Mouse (Mus musculus): ENCODE results near the gene Plcg2. TPM values are rescaled to one million over a fixed set of nuclear protein-coding genes. Genes with fewer than 3 reads are reported as not detected.

Gene Plcg2
- polyA plus RNA-seq, 1 experiment from 2014 or later: 3.5 TPM

DNA sequence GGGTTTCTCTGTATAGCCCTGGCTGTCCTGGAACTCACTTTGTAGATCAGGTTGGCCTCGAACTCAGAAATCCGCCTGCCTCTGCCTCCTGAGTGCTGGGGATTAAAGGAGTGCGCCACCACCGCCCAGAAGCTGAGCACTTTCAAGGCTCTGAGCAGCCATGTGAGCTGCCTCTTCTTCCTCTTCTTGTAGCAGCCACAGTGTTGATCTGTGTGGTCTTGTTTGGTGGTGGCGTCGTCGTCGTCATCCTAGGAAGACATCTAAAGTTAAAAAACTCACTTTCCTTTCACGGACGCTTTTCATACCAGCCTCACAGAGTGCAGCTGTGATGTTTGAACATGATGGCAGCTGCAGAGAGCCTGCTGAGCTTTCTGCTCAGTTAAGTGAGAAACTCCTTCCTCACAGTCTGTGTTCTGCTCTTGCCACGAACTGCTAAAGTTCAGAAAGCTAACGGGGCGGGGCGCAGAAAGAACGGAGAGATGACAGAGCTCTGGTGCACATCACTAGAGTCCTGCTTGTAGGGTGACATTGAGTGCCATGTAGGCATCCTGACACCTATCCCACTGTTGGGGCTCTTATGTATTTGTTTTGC lies 34.4 kb downstream of the Plcg2 start:
- ATAC-seq: no peak
- 78% methylated on average over 15 of the region's 15 CpGs for WGBS
- H3K4me1 ChIP-seq (ENCODE audit: insufficient read depth, low read depth, low read length): no peaks in the 10 kb centered on the region
- H3K27me3 ChIP-seq (replicated peaks; ENCODE audit: insufficient read depth, low read length): no peaks in the 10 kb centered on the region
- no peak for DNase-seq (ENCODE audit: low spot score)
- H3K27ac ChIP-seq (ENCODE audit: low read length): no peak overlapping the region
- H3K9ac ChIP-seq (replicated peaks; ENCODE audit: low read depth): no peak overlapping the region
- no peaks in the 10 kb centered on the region for H3K36me3 ChIP-seq (ENCODE audit: insufficient read depth, low read length)
- TF ChIP-seq EP300 (IDR thresholded peaks at IDR 0.05) (no peak), CTCF (IDR thresholded peaks at IDR 0.05) (no peak)
- no peak overlapping the region for H3K4me3 ChIP-seq (ENCODE audit: low read depth, low read length)
- no peaks in the 10 kb centered on the region for H3K9me3 ChIP-seq (ENCODE audit: low read length)
- H3K4me2 ChIP-seq (replicated peaks; ENCODE audit: low read depth, low read length): no peak overlapping the region

DNA sequence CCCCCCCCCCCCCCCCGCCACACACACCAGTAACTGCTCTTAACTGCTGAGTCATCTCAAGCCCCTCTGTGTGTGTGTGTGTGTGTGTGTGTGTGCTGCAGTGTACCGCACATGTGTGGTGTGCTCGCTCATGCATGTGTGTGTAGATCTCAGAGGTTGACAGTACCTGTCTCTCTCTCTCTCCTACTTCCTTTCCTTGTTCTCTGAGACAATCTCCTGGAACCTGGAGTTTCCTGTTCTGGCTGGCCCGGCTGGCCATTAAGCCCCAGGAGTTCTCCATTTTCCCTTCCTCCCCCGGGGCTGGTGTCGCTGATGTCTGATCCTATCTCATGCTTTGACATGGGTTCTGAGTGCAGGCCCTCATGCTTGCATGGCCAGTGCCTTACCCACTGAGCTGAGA lies 38.8 kb downstream of the Plcg2 start:
- TF ChIP-seq CTCF (IDR thresholded peaks at IDR 0.05) (no peak), EP300 (IDR thresholded peaks at IDR 0.05) (no peak)
- H3K9ac ChIP-seq (replicated peaks; ENCODE audit: low read depth): no peak overlapping the region
- no peaks in the 10 kb centered on the region for H3K27me3 ChIP-seq (replicated peaks; ENCODE audit: insufficient read depth, low read length)
- H3K4me3 ChIP-seq (ENCODE audit: low read depth, low read length): no peak overlapping the region
- no peak overlapping the region for H3K27ac ChIP-seq (ENCODE audit: low read length)
- 52% methylated on average over 5 of the region's 6 CpGs for WGBS
- no peak for DNase-seq (ENCODE audit: low spot score)
- no peaks in the 10 kb centered on the region for H3K9me3 ChIP-seq (ENCODE audit: low read length)
- no peaks in the 10 kb centered on the region for H3K4me1 ChIP-seq (ENCODE audit: insufficient read depth, low read depth, low read length)
- H3K36me3 ChIP-seq (ENCODE audit: insufficient read depth, low read length): no peaks in the 10 kb centered on the region
- H3K4me2 ChIP-seq (replicated peaks; ENCODE audit: low read depth, low read length): no peak overlapping the region
- ATAC-seq: no peak

DNA sequence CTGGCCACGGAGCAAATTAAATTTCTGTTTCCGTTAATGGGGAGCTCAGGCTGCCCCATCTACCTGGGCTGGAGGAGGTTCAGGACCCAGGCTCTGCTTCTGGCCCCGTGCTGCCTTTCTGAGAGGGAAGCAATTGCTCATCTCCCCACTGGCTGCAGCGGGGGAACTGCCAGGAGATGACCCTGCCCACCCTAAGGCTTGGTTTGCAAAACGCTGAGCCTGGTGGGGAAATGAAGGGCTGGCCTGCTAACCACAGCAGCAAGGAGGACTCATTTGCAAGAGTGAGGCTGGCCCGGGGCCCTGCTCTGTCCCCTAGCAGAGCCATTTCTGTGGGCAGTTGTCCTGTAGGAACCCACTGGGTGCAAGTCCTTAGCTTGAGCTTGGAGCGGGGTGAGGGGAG lies 39.7 kb downstream of the Plcg2 start:
- no peak overlapping the region for H3K9ac ChIP-seq (replicated peaks; ENCODE audit: low read depth)
- no peak for ATAC-seq
- WGBS: 63% methylated on average over 7 of the region's 7 CpGs

DNA sequence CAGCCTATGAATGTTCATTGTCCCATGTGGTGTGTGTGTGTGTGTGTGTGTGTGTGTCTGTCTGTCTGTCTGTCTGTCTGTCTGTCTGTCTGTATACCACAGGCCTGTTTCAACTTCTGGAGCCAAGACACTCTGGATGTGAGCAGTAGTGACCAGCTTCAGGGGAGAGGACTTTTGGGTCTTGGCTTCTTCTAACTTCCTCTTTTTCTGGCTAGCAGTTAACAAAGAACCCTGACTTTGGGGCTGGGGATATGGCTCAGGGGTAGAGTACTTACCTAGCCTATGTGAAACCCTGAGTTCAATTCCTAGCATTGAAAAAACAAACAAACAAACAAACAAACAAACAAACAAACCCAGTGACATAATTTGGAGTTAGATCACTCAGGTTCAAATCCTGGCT lies 44.9 kb downstream of the Plcg2 start:
- no peak for ATAC-seq
- TF ChIP-seq CTCF (IDR thresholded peaks at IDR 0.05) (no peak), EP300 (IDR thresholded peaks at IDR 0.05) (no peak)

More for the DNA sequence above, 39.7 kb downstream of the Plcg2 start:
- no peak overlapping the region for H3K27ac ChIP-seq (ENCODE audit: low read length)
- H3K9me3 ChIP-seq (ENCODE audit: low read length): no peaks in the 10 kb centered on the region
- DNase-seq (ENCODE audit: low spot score): no peak
- H3K27me3 ChIP-seq (replicated peaks; ENCODE audit: insufficient read depth, low read length): no peaks in the 10 kb centered on the region
- H3K4me2 ChIP-seq (replicated peaks; ENCODE audit: low read depth, low read length): no peak overlapping the region
- H3K36me3 ChIP-seq (ENCODE audit: insufficient read depth, low read length): no peaks in the 10 kb centered on the region
- no peak overlapping the region for H3K4me3 ChIP-seq (ENCODE audit: low read depth, low read length)
- no peaks in the 10 kb centered on the region for H3K4me1 ChIP-seq (ENCODE audit: insufficient read depth, low read depth, low read length)
- no peak for TF ChIP-seq EP300 (IDR thresholded peaks at IDR 0.05)

DNA sequence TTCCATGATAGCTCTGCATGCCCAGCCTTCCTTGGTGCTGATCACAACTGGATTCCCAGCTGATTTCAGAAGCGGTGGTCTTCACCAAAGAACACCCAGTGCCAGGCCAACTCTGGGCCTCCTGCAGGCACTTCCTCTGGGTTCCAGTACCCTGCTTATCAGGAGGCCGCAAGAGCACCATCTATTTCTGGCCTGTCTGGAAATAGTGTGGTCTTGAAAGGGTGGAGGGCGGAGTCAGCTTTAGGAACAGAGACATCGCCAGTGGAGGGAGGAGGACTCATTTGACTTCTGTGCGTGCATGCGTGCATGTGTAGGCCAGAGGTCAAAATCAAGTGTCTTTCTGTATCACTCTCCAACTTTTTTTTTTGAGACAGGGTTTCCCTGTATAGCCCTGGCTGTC lies 45.7 kb downstream of the Plcg2 start:
- no peak for ATAC-seq
- Histone ChIP-seq H3K4me2 (replicated peaks; ENCODE audit: low read depth, low read length) (no peak overlapping the region), H3K4me1 (ENCODE audit: insufficient read depth, low read depth, low read length) (no peaks in the 10 kb centered on the region), H3K9me3 (ENCODE audit: low read length) (no peaks in the 10 kb centered on the region), H3K4me3 (ENCODE audit: low read depth, low read length) (no peak overlapping the region), H3K27me3 (replicated peaks; ENCODE audit: insufficient read depth, low read length) (no peaks in the 10 kb centered on the region), H3K9ac (replicated peaks; ENCODE audit: low read depth) (no peak overlapping the region), H3K27ac (ENCODE audit: low read length) (no peak overlapping the region), H3K36me3 (ENCODE audit: insufficient read depth, low read length) (no peaks in the 10 kb centered on the region)
- 60% methylated on average over 6 of the region's 6 CpGs for WGBS
- peak; percentile 36 for DNase-seq (ENCODE audit: low spot score)
- TF ChIP-seq CTCF (IDR thresholded peaks at IDR 0.05): no peak
- TF ChIP-seq EP300 (IDR thresholded peaks at IDR 0.05): no peak

More for the DNA sequence above, 44.9 kb downstream of the Plcg2 start:
- no peak overlapping the region for H3K27ac ChIP-seq (ENCODE audit: low read length)
- no peaks in the 10 kb centered on the region for H3K9me3 ChIP-seq (ENCODE audit: low read length)
- no peak overlapping the region for H3K9ac ChIP-seq (replicated peaks; ENCODE audit: low read depth)
- no peak overlapping the region for H3K4me3 ChIP-seq (ENCODE audit: low read depth, low read length)
- H3K4me2 ChIP-seq (replicated peaks; ENCODE audit: low read depth, low read length): no peak overlapping the region
- DNase-seq (ENCODE audit: low spot score): no peak
- no peaks in the 10 kb centered on the region for H3K36me3 ChIP-seq (ENCODE audit: insufficient read depth, low read length)
- H3K4me1 ChIP-seq (ENCODE audit: insufficient read depth, low read depth, low read length): no peaks in the 10 kb centered on the region
- H3K27me3 ChIP-seq (replicated peaks; ENCODE audit: insufficient read depth, low read length): no peaks in the 10 kb centered on the region

DNA sequence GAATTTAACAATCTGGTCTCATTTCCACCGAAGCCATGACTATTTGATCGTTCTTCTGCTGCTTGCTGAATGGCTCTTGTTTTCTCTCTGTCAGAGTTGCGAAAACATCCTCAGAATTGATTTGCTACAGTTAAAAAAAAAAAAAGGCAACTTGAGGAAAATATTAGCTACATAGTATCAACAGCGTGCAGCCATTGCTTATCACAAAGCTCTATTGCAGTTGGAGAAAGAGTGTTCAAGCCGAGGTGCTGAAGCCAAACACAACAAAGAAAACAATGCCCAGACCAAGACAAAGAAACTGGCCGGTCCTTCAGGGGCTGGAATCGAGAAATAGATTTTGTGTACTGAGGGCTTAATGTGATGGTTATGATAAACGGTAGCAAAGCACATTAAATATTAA lies 47.0 kb downstream of the Plcg2 start:
- H3K27ac ChIP-seq (ENCODE audit: low read length): no peak overlapping the region
- H3K4me1 ChIP-seq (ENCODE audit: insufficient read depth, low read depth, low read length): no peaks in the 10 kb centered on the region
- no peaks in the 10 kb centered on the region for H3K36me3 ChIP-seq (ENCODE audit: insufficient read depth, low read length)
- H3K27me3 ChIP-seq (replicated peaks; ENCODE audit: insufficient read depth, low read length): no peaks in the 10 kb centered on the region
- ATAC-seq: no peak
- no peak overlapping the region for H3K9ac ChIP-seq (replicated peaks; ENCODE audit: low read depth)
- 69% methylated on average over 8 of the region's 8 CpGs for WGBS
- TF ChIP-seq EP300 (IDR thresholded peaks at IDR 0.05): no peak
- TF ChIP-seq CTCF (IDR thresholded peaks at IDR 0.05): no peak
- H3K9me3 ChIP-seq (ENCODE audit: low read length): no peaks in the 10 kb centered on the region
- no peak overlapping the region for H3K4me2 ChIP-seq (replicated peaks; ENCODE audit: low read depth, low read length)
- no peak for DNase-seq (ENCODE audit: low spot score)
- no peak overlapping the region for H3K4me3 ChIP-seq (ENCODE audit: low read depth, low read length)

DNA sequence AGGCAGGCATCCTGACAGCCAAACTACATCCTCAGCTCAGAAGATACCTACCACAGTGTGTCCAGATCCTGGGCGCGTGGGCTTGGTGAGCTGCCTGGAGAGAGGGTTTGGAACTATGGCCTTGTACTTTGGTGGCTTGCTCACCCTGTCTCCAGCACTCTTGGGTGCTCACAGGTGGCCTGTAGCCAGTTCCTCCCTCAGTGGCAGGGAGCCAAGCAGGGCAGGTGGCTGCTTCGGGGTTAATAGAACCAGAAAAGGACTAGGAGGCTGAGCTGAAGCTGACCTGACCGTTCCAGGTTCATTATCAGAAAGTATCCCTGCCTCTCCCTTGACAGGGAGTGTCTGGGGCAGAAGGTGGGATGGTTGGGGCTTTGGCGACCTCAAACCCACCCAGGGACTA lies 48.3 kb downstream of the Plcg2 start:
- H3K27me3 ChIP-seq (replicated peaks; ENCODE audit: insufficient read depth, low read length): no peaks in the 10 kb centered on the region
- no peak for TF ChIP-seq EP300 (IDR thresholded peaks at IDR 0.05)
- no peak for TF ChIP-seq CTCF (IDR thresholded peaks at IDR 0.05)
- H3K9ac ChIP-seq (replicated peaks; ENCODE audit: low read depth): no peak overlapping the region
- H3K27ac ChIP-seq (ENCODE audit: low read length): no peak overlapping the region
- H3K36me3 ChIP-seq (ENCODE audit: insufficient read depth, low read length): no peaks in the 10 kb centered on the region
- no peak for ATAC-seq
- no peaks in the 10 kb centered on the region for H3K4me1 ChIP-seq (ENCODE audit: insufficient read depth, low read depth, low read length)
- 70% methylated on average over 5 of the region's 5 CpGs for WGBS
- H3K9me3 ChIP-seq (ENCODE audit: low read length): no peaks in the 10 kb centered on the region
- no peak overlapping the region for H3K4me2 ChIP-seq (replicated peaks; ENCODE audit: low read depth, low read length)
- H3K4me3 ChIP-seq (ENCODE audit: low read depth, low read length): no peak overlapping the region
- DNase-seq (ENCODE audit: low spot score): no peak

All from lung, postnatal 0 days (tissue).